Mouse (Mus musculus): ENCODE measurements around the gene Rpl10a.
"Not testable (repeated sequence)": the region's sequence is repeated elsewhere in the genome, so short reads cannot be mapped to it uniquely, and the experiment has no call there.

The Rpl10a gene

GRCm38 (mm10) chr17:28358576-28359261, 30.4 kb downstream of the Rpl10a start:
- DNase-seq (ENCODE audit: low spot score in 2 of 2) = not testable (repeated sequence)

- no peak for DNase-seq (ENCODE audit: low spot score in 2 of 2)
Measured at GRCm38 (mm10) chr17:28360531-28361277, 32.4 kb downstream of the Rpl10a start.

- no peak for DNase-seq (ENCODE audit: low spot score in 2 of 2)
Measured at GRCm38 (mm10) chr17:28361921-28362652, 33.8 kb downstream of the Rpl10a start.

- no peak for DNase-seq (ENCODE audit: low spot score in 2 of 2)
Measured at GRCm38 (mm10) chr17:28362653-28363292, 34.5 kb downstream of the Rpl10a start.

GRCm38 (mm10) chr17:28363507-28363906, 35.2 kb downstream of the Rpl10a start:
- DNase-seq (ENCODE audit: low spot score in 2 of 2) = no peak

- DNase-seq (ENCODE audit: low spot score in 2 of 2) = no peak
Measured at GRCm38 (mm10) chr17:28365122-28365521, 36.9 kb downstream of the Rpl10a start, which contains the start of gene Tulp1. Gene Tulp1, minus strand, starts transcription at chr17:28365222.

GRCm38 (mm10) chr17:28368449-28368848, 40.2 kb downstream of the Rpl10a start:
- DNase-seq (ENCODE audit: low spot score in 2 of 2) = no peak

- DNase-seq (ENCODE audit: low spot score in 2 of 2) = no peak
Measured at GRCm38 (mm10) chr17:28369056-28369455, 40.8 kb downstream of the Rpl10a start.

GRCm38 (mm10) chr17:28371286-28371685, 43.0 kb downstream of the Rpl10a start:
- no peak for DNase-seq (ENCODE audit: low spot score in 2 of 2)

GRCm38 (mm10) chr17:28371941-28372340, 43.7 kb downstream of the Rpl10a start:
- no peak for DNase-seq (ENCODE audit: low spot score in 2 of 2)

- DNase-seq (ENCODE audit: low spot score in 2 of 2) = no peak
Measured at GRCm38 (mm10) chr17:28373821-28374220, 45.5 kb downstream of the Rpl10a start.

- no peak for DNase-seq (ENCODE audit: low spot score in 2 of 2)
Measured at GRCm38 (mm10) chr17:28374494-28374893, 46.2 kb downstream of the Rpl10a start.

GRCm38 (mm10) chr17:28375592-28376061, 47.4 kb downstream of the Rpl10a start:
- DNase-seq (ENCODE audit: low spot score in 2 of 2) = no peak

GRCm38 (mm10) chr17:28380255-28380654, 52.0 kb downstream of the Rpl10a start:
- no peak for DNase-seq (ENCODE audit: low spot score in 2 of 2)
